Mouse (Mus musculus) liver, embryonic 14.5 days (tissue): ENCODE data around the gene Crx. TPM values are rescaled to one million over a fixed set of nuclear protein-coding genes. Genes with fewer than 3 reads are reported as not detected.
"Not testable (repeated sequence)": the region's sequence is repeated elsewhere in the genome, so short reads cannot be mapped to it uniquely, and the experiment has no call there.

Experiments used
- ATAC-seq: fragments of 200-750 bp; cut with Nextera tagmentation; 2 replicates; pipeline ENCODE4 v1.8.0; 2017; ENCODE audit warnings: moderate number of reproducible peaks, mild to moderate bottlenecking, moderate library complexity; ENCODE audit not compliant: insufficient read depth
- DNase-seq, 3 experiments: peaks; one replicate each; pipeline ENCODE4 v3.0.0-alpha.2; 2012 to 2013; ENCODE audit warnings: low read depth in 3 of 3, low spot score in 3 of 3
- H3K27ac ChIP-seq: fragments of 300-500 bp; sonication (generic); 2 replicates; pipeline ENCODE4 v1.5.1; 2014; ENCODE audit warnings: moderate library complexity, mild to moderate bottlenecking, control low read depth, inconsistent platforms
- H3K27me3 ChIP-seq: fragments of 300-500 bp; sonication (generic); 2 replicates; pipeline ENCODE4 v1.6.1; 2014; ENCODE audit warnings: mild to moderate bottlenecking, low read length, moderate library complexity; ENCODE audit not compliant: control insufficient read depth, insufficient read depth
- H3K36me3 ChIP-seq: fragments of 300-500 bp; sonication (generic); replicated peaks from 2 replicates; pipeline ENCODE4 v1.6.1; 2014; ENCODE audit warnings: low read depth; ENCODE audit not compliant: control insufficient read depth, insufficient read depth
- H3K4me1 ChIP-seq, 2 experiments: fragments of 200-500 bp in 1 of 2; fragments of 300-500 bp in 1 of 2; sonication (generic) in 1 of 2; replicated peaks; 2 replicates each; pipeline ENCODE4 v1.6.1; 2012 to 2014; ENCODE audit warnings: antibody characterized with exemption in 1 of 2, inconsistent platforms in 1 of 2, low read length in 1 of 2; ENCODE audit not compliant: control insufficient read depth in 2 of 2, insufficient read depth in 2 of 2
- H3K4me2 ChIP-seq: fragments of 300-500 bp; sonication (generic); 2 replicates; pipeline ENCODE4 v1.6.1; 2014; ENCODE audit warnings: low read depth, mild to moderate bottlenecking, control low read depth, moderate library complexity
- H3K4me3 ChIP-seq, 2 experiments: fragments of 200-500 bp in 1 of 2; fragments of 300-500 bp in 1 of 2; sonication (generic) in 1 of 2; 2 replicates each; pipeline ENCODE4 v1.5.1; 2012 to 2014; ENCODE audit warnings: low read depth in 2 of 2, low read length in 2 of 2, mild to moderate bottlenecking in 2 of 2, control low read depth in 1 of 2, inconsistent platforms in 1 of 2, moderate library complexity in 1 of 2; ENCODE audit not compliant: insufficient read depth in 1 of 2
- H3K9ac ChIP-seq: fragments of 300-500 bp; sonication (generic); replicated peaks from 2 replicates; pipeline ENCODE4 v1.6.1; 2014; ENCODE audit warnings: mild to moderate bottlenecking, control low read depth, moderate library complexity
- H3K9me3 ChIP-seq: fragments of 300-500 bp; sonication (generic); 2 replicates; pipeline ENCODE4 v1.6.1; 2016; ENCODE audit warnings: low read length, mixed read lengths; ENCODE audit not compliant: control insufficient read depth
- CTCF ChIP-seq: IDR thresholded peaks from 2 replicates; pipeline ENCODE4 v1.5.1; 2016; ENCODE audit warnings: antibody characterized with exemption, low read depth, control low read depth
- EP300 ChIP-seq: IDR thresholded peaks from 2 replicates; pipeline ENCODE4 v1.6.1; 2016; ENCODE audit warnings: antibody characterized with exemption, low read depth
- WGBS: fragments of 180-500 bp; shearing (Covaris S2); extraction: QIAGEN DNeasy Blood & Tissue Kit; methylation state at CpG from one replicate; pipeline ENCODE4 v1.1.7; 2014; ENCODE audit not compliant: insufficient replicate concordance; 5-methylcytosine and 5-hydroxymethylcytosine counted together
- polyA plus RNA-seq, 2 experiments: library from polyadenylated mRNA; depleted of rRNA in 1 of 2; stranded (reverse) in 1 of 2; unstranded in 1 of 2; fragments of >200 nt; fragmentation: Nextera tagmentation in 1 of 2; extraction: Ambion mirVana in 1 of 2; gene quantifications; 2 replicates each; pipeline versions ENCODE4 v1.2.1 to v1.2.3; 2012 to 2014

Crx gene
- polyA plus RNA-seq, 2 experiments, result not detected

- ATAC-seq, result no peak
- Histone ChIP-seq H3K36me3 (no peaks in the 10 kb centered on the region; the same call in 1 of the 2 replicates), H3K9me3 (no peaks in the 10 kb centered on the region), H3K27me3 (no peaks in the 10 kb centered on the region), H3K4me1 (peaks cover 14 to 36% of the 10 kb centered on the region in 2 experiments), H3K27ac (no peak overlapping the region), H3K4me2 (no peak overlapping the region), H3K9ac (no peak overlapping the region), H3K4me3 (no peak overlapping the region)
- TF ChIP-seq EP300 (no peak), CTCF (no peak)
- no peak for DNase-seq
Measured at GRCm38 (mm10) chr7:15918371-15918770, 38.6 kb upstream of the Crx start.

DNA sequence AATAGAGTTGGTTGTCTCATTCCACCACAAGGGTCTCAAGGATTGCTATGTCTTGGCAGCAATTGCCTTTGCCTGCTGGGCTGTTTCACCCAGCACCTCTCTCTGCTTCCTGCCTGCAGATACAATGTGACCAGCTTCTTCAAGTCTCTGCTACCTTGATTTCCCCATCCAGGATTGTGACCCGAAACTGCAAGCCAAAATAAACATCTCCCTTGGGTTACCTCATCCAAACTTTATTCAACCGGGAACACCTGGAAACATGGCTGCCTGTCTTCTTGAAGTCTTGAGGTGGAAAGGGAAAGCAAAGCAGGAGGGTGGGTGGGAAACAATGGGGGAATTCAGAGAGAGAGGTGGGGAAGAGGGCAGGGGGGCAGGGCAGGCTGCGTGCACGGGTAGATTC, 37.2 kb upstream of the Crx start:
- ATAC-seq (no peak), DNase-seq (no peak)
- no peaks in the 10 kb centered on the region for H3K9me3 ChIP-seq
- no peaks in the 10 kb centered on the region; the same call in 1 of the 2 replicates for H3K36me3 ChIP-seq
- no peaks in the 10 kb centered on the region for H3K27me3 ChIP-seq
- no peak overlapping the region for H3K9ac ChIP-seq
- H3K27ac ChIP-seq, result no peak overlapping the region
- no peak overlapping the region for H3K4me2 ChIP-seq
- peaks cover 8 to 29% of the 10 kb centered on the region in 2 experiments for H3K4me1 ChIP-seq
- TF ChIP-seq CTCF (no peak), EP300 (no peak)
- no peak overlapping the region for H3K4me3 ChIP-seq
- 64% methylated on average over 4 of the region's 4 CpGs for WGBS

DNA sequence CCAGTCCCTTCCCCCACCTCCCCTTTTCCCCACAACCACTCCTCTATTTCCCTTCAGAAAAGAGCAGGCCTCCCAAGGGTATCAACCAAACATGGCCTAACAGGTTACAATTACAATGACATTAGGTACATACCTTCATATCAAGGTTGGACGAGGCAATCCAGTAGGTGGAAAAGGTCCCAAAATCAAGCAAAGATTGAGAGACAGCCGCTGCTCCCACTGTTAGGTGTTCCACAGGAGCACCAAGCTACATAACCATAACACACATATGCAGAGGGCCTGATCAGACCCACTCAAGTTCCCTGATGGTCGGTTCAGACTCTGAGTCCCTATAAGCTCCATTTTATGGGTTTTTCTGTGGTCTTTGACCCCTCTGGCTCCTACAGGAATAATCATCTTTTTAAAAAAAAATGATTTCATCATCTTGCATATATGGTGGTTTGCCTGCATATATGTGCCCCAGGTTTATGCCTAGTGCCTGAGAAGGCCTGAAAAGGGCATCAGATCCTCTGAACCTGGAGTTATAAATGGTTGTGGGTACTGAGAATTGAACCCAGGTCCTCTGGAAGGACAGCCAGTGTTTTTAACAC, 36.5 kb upstream of the Crx start:
- H3K27ac ChIP-seq, result no peak overlapping the region
- H3K36me3 ChIP-seq, result no peaks in the 10 kb centered on the region; the same call in 1 of the 2 replicates
- 66% methylated on average over 3 of the region's 3 CpGs for WGBS
- H3K4me3 ChIP-seq, result no peak overlapping the region
- H3K4me1 ChIP-seq, result peaks cover 6 to 25% of the 10 kb centered on the region in 2 experiments
- DNase-seq (no peak), ATAC-seq (no peak)
- TF ChIP-seq CTCF (no peak), EP300 (no peak)
- H3K27me3 ChIP-seq, result no peaks in the 10 kb centered on the region
- no peak overlapping the region for H3K9ac ChIP-seq
- no peak overlapping the region for H3K4me2 ChIP-seq
- no peaks in the 10 kb centered on the region for H3K9me3 ChIP-seq

DNA sequence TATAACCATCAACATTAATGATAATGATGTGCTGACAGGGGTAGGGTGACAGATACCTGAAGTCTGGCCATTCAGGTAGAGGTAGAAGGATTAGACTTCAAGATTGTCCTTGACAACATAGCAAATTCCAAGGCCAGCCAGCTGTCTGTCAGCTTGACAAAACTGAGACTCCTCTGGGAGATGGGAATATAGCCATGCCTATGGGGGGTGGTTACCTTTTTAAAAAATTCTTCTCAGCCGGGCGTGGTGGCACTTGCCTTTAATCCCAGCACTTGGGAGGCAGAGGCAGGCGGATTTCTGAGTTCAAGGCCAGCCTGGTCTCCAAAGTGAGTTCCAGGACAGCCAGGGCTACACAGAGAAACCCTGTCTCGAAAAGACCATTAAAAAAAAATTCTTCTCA, 35.9 kb upstream of the Crx start:
- H3K36me3 ChIP-seq, H3K4me3 ChIP-seq, H3K27me3 ChIP-seq, H3K9me3 ChIP-seq, H3K4me2 ChIP-seq, DNase-seq, ATAC-seq, H3K9ac ChIP-seq, H3K27ac ChIP-seq: not testable (repeated sequence)
- H3K4me1 ChIP-seq, result peaks cover 3 to 20% of the 10 kb centered on the region in 2 experiments; a peak in 2 of 4 replicates
- 53% methylated on average over 4 of the region's 4 CpGs for WGBS

- H3K27ac ChIP-seq, result no peak overlapping the region
- DNase-seq, result no peak
- H3K4me1 ChIP-seq, result peaks cover 3 to 10% of the 10 kb centered on the region in 2 experiments; a peak in 2 of 4 replicates
- WGBS, result 59% methylated on average over 2 of the region's 2 CpGs
- no peak for TF ChIP-seq CTCF
- no peak for TF ChIP-seq EP300
- H3K9ac ChIP-seq, result no peak overlapping the region
- no peak overlapping the region for H3K4me3 ChIP-seq
- no peaks in the 10 kb centered on the region for H3K9me3 ChIP-seq
- no peaks in the 10 kb centered on the region for H3K27me3 ChIP-seq
- H3K4me2 ChIP-seq, result no peak overlapping the region
- no peaks in the 10 kb centered on the region; the same call in 1 of the 2 replicates for H3K36me3 ChIP-seq
- no peak for ATAC-seq
Measured at GRCm38 (mm10) chr7:15914751-15915150, 35.0 kb upstream of the Crx start.
